Mouse (Mus musculus) G1E (cell line): ENCODE data around the gene Foxk1.

Experiments used
- CTCF ChIP-seq: IDR thresholded peaks from 2 replicates; pipeline ENCODE4 v1.5.1; 2012; ENCODE audit warnings: low read depth, low read length, inconsistent platforms, mixed read lengths
- GATA1 ChIP-seq: IDR thresholded peaks from 2 replicates; pipeline ENCODE4 v1.6.1; 2012; ENCODE audit warnings: borderline replicate concordance, low read length, inconsistent platforms, mixed read lengths
- POLR2AphosphoS5 ChIP-seq: IDR thresholded peaks from 2 replicates; pipeline ENCODE4 v1.6.1; 2012; ENCODE audit warnings: low read depth, low read length, inconsistent platforms; ENCODE audit not compliant: insufficient replicate concordance
- TAL1 ChIP-seq: conservative IDR thresholded peaks from 2 replicates; pipeline ENCODE4 v1.6.1; 2012; ENCODE audit warnings: low read depth, low read length, inconsistent platforms, mixed read lengths

GRCm38 (mm10) chr5:142370406-142371171, 30.7 kb upstream of the Foxk1 start:
- TF ChIP-seq POLR2AphosphoS5 (no peak), CTCF (no peak), GATA1 (no peak), TAL1 (no peak)
